Mouse (Mus musculus): Measurements from ENCODE around the gene Fcrlb.

- TF ChIP-seq CTCF (IDR thresholded peaks at IDR 0.05; ENCODE audit: low read depth, low read length), result no peak
- TF ChIP-seq POLR2A (IDR thresholded peaks at IDR 0.05; ENCODE audit: borderline replicate concordance, low read depth, low read length), result no peak
These were observed 37.1 kb downstream of the Fcrlb start for GRCm38 (mm10) chr1:170875676-170876075.
